Mouse (Mus musculus): ENCODE measurements around the gene Nynrin. TPM values are rescaled to one million over a fixed set of nuclear protein-coding genes. Genes with fewer than 3 reads are reported as not detected.

The Nynrin gene
- polyA plus RNA-seq, 1 experiment from 2014 or later: 34.2 TPM

DNA sequence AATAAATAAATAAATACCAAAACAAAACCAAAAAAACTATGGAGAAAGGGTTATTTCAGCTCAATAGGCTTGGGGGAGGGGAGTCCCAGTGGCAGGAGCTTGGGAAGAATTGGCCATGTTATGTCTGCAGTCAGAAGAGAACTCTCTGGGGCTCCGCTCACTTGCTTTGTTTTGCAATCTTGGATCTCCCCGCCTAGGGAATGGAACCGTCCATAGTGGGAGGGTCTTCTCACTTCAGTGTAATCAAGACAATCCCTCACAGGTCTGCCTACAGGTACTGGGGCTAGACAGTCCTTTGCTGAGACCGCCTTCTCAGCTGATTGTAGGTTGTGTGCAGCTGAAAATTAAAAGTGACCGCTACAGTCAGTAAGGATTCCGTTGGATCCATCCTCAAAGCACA, 15.7 kb downstream of the Nynrin start:
- no peak overlapping the region for H3K4me3 ChIP-seq
- no peak overlapping the region for H3K4me2 ChIP-seq (replicated peaks)
- no peak for ATAC-seq (ENCODE audit: low FRiP score, low read depth)
- no peaks in the 10 kb centered on the region for H3K9me3 ChIP-seq
- 93% methylated on average over 6 of the region's 6 CpGs for WGBS
- peaks cover 17% of the 10 kb centered on the region for H3K4me1 ChIP-seq
- H3K9ac ChIP-seq: no peak overlapping the region
- H3K27ac ChIP-seq: no peak overlapping the region
- H3K27me3 ChIP-seq: no peaks in the 10 kb centered on the region
- H3K36me3 ChIP-seq: peaks cover 88% of the 10 kb centered on the region

DNA sequence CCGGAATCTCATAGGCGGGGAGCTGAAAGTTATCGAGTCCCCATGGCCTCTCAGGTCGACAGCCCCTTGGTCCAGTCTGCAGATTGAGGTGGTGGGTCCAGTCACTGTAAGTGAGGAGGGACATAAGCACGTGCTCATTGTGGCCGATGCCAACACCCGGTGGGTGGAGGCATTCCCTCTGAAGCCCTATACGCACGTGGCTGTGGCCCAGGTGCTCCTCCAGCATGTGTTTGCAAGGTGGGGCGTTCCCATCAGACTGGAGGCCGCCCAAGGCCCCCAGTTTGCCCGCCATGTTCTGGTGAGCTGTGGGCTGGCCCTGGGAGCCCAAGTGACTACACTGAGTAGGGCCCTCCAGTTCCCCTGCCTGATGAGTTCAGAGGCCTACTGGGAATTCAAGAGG, 18.2 kb downstream of the Nynrin start:
- Histone ChIP-seq H3K4me2 (replicated peaks) (no peak overlapping the region), H3K4me1 (peaks cover 19% of the 10 kb centered on the region), H3K9ac (no peak overlapping the region), H3K9me3 (no peaks in the 10 kb centered on the region), H3K27ac (no peak overlapping the region), H3K36me3 (peaks cover 63% of the 10 kb centered on the region), H3K27me3 (no peaks in the 10 kb centered on the region), H3K4me3 (no peak overlapping the region)
- ATAC-seq (ENCODE audit: low FRiP score, low read depth): no peak
- WGBS: 94% methylated on average over 12 of the region's 12 CpGs

DNA sequence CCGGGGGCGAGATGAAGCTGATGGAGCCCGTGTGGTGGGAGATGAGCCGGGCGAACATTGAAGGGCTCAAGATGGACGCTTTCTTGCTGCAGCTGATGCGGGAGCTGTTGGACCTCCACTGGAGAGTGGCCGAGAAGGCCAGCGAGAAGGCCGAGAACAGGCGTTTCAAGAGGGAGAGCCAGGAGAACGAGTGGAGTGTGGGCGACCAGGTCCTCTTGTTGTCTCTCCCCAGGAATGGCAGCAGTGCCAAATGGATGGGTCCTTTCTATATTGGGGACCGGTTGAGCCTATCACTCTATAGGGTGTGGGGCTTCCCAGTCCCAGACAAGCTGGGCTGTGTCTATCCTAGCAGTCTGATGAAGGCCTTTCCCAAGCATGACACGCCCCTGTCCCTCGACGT, 18.7 kb downstream of the Nynrin start:
- peaks cover 60% of the 10 kb centered on the region for H3K36me3 ChIP-seq
- no peaks in the 10 kb centered on the region for H3K9me3 ChIP-seq
- H3K9ac ChIP-seq: no peak overlapping the region
- 88% methylated on average over 17 of the region's 17 CpGs for WGBS
- no peak for ATAC-seq (ENCODE audit: low FRiP score, low read depth)
- no peak overlapping the region for H3K4me3 ChIP-seq
- no peak overlapping the region for H3K4me2 ChIP-seq (replicated peaks)
- H3K27me3 ChIP-seq: no peaks in the 10 kb centered on the region
- H3K4me1 ChIP-seq: peaks cover 24% of the 10 kb centered on the region
- no peak overlapping the region for H3K27ac ChIP-seq

DNA sequence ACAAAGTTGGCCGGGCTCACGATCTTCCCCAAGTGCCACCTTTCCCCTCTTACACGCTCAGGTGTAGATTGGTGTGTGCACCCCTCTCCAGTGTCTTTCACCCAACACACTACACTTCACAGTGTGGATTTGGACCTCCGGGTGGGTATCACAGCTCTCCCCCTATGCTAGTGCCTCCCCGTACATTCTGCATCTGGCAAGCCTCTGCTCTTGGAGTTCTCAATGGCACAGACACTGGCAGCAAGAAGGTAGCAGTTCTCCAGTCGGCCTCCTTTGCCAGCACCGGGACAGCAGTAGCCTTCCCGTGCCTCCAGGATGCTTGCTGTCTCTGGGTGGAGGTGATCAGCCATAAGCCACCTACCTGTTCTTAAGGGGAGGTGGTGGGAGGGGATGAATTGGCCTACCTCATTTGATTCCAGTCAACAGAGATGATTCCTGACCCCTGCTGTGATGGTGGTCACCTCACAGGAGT, 19.5 kb downstream of the Nynrin start:
- no peak for ATAC-seq (ENCODE audit: low FRiP score, low read depth)
- 78% methylated on average over 8 of the region's 8 CpGs for WGBS
- H3K27ac ChIP-seq: peak overlapping the region; percentile 11; the same call in 1 of the 2 replicates
- H3K9ac ChIP-seq: peak overlapping the region; percentile 19; the same call in 1 of the 2 replicates
- no peak overlapping the region for H3K4me3 ChIP-seq
- no peaks in the 10 kb centered on the region for H3K9me3 ChIP-seq
- H3K27me3 ChIP-seq: no peaks in the 10 kb centered on the region
- peak overlapping the region; percentile 48 for H3K4me2 ChIP-seq (replicated peaks)
- peaks cover 53% of the 10 kb centered on the region for H3K36me3 ChIP-seq
- H3K4me1 ChIP-seq: peaks cover 31% of the 10 kb centered on the region

DNA sequence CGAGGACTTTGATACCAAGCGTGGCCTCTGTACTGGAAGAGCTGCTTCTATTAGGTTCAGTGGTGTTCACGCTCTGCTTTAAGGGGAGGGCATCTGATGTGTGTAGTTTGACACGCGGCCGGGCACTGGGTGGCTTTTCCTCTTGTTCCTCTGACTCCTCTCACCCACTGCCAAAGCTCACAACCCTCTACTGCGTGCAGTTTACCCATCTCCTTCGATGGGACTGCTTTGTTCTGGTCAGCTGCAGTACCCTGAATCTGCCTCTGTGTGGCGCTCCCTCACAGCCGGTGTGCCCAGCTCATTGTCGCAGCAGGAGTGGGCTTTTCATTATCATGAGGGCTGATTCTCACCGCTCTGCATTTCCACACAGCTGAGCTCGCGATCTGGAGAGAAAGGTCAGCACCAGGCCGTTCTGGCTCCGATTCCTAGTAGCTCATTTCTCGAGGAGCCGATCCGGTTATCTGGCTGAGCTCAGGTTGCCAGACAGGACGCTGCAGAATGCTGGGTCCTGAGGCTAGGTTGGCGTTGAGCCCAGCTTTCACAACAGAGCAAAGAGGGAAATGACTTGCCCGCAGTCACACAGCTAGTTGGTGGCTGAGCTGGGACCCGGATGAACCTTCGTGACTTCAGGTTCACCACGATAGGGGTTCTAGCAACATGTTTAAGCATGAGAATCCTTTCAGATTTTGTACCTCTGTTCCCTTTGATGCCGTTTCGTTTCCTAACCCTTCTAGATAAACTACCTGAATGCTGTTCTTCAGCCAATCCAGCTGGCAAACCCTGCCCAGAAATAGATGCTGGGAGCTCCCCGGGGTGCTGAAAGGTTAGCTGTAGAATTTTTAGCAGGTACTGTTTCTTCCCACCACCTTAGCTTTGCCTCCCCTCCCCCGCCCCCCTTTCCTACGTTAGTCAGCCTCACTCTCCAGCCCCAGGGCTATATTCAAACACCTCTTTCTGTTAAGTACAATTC, 20.2 kb downstream of the Nynrin start:
- Histone ChIP-seq H3K4me1 (peaks cover 36% of the 10 kb centered on the region), H3K9ac (peak overlapping the region; percentile 19; the same call in 1 of the 2 replicates), H3K9me3 (no peaks in the 10 kb centered on the region), H3K4me3 (peak overlapping the region; percentile 5), H3K27me3 (no peaks in the 10 kb centered on the region), H3K36me3 (peaks cover 45% of the 10 kb centered on the region), H3K4me2 (replicated peaks) (peak overlapping the region; percentile 48), H3K27ac (peak overlapping the region; percentile 11; the same call in 1 of the 2 replicates)
- peak; percentile 39; the same call in 1 of the 2 replicates for ATAC-seq (ENCODE audit: low FRiP score, low read depth)
- WGBS: 12% methylated on average over 30 of the region's 30 CpGs

DNA sequence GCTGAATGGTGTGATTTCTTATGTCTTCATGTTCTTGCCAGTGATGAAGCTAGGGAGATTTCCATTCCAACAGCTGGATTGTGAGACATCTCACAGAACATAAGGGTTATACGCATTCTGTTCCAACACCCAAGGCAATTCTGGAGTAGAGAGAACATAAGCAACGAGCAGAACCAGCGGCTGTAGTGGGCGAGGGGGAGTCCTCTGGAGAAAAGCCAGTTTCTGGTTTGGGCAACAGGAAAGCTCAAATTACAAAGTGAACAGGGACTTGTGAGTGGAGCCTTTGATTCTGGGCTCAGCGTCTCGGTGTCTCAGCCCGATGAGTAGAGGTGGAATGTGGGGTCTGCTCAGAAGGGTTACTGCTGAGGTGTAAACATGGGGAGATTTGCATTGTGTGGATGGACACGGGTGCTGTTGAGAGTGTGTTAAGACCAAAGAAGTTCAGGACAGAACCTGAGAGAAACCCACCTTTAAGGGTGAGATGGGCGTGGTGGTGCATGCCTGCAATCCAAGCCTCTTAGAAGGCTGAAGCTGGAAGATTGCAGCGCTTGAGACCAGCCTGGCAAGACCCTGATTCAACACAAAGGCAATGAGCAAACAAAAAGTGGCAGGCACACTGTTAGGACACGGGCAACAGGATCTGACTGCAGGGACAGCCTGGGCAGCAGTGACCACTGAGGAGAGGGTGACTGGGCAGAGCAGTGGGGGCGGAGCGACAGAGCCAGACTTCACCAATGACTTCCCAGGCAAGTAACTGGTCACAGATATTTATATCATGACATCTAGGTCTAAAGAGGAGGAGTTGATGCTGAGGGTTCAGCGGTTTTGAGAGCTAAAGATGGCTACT, 23.9 kb downstream of the Nynrin start:
- peak overlapping the region; percentile 10; the same call in 1 of the 2 replicates for H3K4me3 ChIP-seq
- no peaks in the 10 kb centered on the region for H3K9me3 ChIP-seq
- no peak for ATAC-seq (ENCODE audit: low FRiP score, low read depth)
- no peaks in the 10 kb centered on the region for H3K27me3 ChIP-seq
- H3K27ac ChIP-seq: peak overlapping the region; percentile 75
- H3K9ac ChIP-seq: peak overlapping the region; percentile 13; the same call in 1 of the 2 replicates
- peaks cover 36% of the 10 kb centered on the region for H3K4me1 ChIP-seq
- H3K4me2 ChIP-seq (replicated peaks): peak overlapping the region; percentile 52
- H3K36me3 ChIP-seq: peaks cover 8% of the 10 kb centered on the region
- 6% methylated on average over 14 of the region's 14 CpGs for WGBS

DNA sequence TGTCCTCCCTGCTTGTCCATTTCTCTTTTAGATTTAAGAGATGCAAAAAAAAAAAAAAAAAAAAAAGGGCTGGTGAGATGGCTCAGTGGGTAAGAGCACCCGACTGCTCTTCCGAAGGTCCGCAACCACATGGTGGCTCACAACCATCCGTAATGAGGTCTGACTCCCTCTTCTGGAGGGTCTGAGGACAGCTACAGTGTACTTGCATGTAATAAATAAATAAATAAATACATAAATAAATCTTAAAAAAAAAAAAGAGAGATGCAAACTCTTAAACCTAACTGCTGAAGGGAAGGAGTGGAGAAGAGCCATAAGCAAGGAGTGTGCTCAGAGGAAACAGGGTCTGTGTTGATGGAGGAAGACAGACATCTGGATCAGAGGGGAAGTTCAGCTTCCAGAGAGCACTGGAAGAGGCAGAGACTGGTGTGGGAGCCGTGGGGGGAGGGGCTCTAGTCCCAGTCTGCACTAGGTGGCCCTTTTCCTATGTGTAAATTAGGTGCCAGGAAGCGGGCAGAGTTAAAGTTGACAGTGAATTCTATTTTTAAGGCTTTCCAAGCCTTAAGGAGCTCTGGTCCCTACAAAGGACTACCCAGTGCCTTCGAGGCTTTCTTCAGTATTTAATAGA, 24.6 kb downstream of the Nynrin start:
- 7% methylated on average over 7 of the region's 7 CpGs for WGBS
- Histone ChIP-seq H3K4me1 (peaks cover 30% of the 10 kb centered on the region), H3K4me2 (replicated peaks) (peak overlapping the region; percentile 52)

DNA sequence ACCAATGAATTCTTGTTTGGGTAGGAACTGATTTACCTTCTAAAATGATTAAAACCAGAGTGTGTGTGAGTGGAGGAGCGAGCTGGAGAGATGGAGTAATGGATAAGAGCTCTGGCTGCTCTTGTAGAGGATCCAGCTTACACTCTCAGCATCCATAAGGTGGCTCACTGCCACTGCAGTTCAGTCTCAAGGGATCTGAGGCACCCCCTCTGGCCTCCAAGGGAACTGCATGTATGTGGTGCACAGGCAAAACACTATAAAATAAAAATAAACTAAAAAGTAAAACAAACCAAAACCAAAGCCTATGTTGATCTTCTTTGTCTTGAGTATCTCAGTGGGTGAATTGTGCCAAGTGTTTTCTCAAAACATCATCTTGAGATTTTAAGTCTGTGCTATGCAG, 25.8 kb downstream of the Nynrin start:
- no peak for ATAC-seq (ENCODE audit: low FRiP score, low read depth)
- Histone ChIP-seq H3K4me1 (peaks cover 28% of the 10 kb centered on the region), H3K4me2 (replicated peaks) (no peak overlapping the region), H3K27ac (no peak overlapping the region), H3K9ac (no peak overlapping the region), H3K4me3 (no peak overlapping the region), H3K36me3 (no peaks in the 10 kb centered on the region), H3K9me3 (no peaks in the 10 kb centered on the region), H3K27me3 (no peaks in the 10 kb centered on the region)
- WGBS: 50% methylated on average over 1 of the region's 1 CpGs

More for the DNA sequence above, 24.6 kb downstream of the Nynrin start:
- Histone ChIP-seq H3K9ac (no peak overlapping the region), H3K4me3 (0 out of 2 replicates have a peak overlapping the region, but pooled peaks have one; percentile 10), H3K27me3 (no peaks in the 10 kb centered on the region), H3K36me3 (peaks cover 1% of the 10 kb centered on the region; the same call in 1 of the 2 replicates), H3K9me3 (no peaks in the 10 kb centered on the region), H3K27ac (peak overlapping the region; percentile 75)
- ATAC-seq (ENCODE audit: low FRiP score, low read depth): no peak

DNA sequence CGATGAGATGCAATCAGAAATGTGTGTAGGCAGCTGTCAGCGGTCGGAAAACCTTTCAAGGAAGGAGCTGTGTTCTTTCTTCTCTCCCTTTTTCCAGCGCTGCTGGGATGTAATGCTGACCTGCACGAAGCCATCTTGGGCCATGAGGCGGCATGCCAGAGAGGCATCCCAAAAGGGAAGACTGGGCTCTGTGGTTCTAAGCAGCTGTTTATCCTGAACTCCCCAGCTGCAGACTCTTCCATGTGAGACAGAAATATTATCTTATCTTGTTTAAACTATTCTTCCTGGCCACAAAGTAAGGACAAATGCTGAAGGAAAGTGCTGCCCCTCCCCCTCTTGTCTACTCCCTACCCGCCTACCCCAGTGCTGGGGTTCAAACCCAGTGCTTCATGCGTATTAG, 27.2 kb downstream of the Nynrin start:
- no peak for ATAC-seq (ENCODE audit: low FRiP score, low read depth)
- WGBS: 86% methylated on average over 8 of the region's 8 CpGs

DNA sequence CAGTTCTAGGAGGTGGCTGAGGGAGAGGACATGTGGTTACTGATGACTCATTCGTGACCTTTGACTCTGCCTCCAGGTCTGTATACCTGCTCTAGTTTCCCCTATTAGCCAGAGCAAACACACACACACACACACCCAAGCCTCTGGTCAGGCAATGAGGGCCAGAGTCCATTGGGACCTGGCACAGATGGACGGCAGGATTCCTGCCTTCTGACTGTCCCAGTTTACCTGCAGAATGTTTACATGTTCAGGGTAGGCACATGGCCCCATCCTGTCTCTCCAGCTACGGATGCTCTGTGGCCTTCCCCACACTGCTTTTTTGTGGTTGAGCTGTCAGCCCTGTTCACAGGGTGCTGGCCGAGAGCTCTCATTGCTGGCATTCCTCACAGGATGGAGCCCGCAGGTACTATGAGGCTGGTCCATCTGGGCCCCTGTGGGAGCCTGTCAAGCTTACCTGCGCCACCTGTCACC, 28.4 kb downstream of the Nynrin start:
- Histone ChIP-seq H3K9me3 (no peaks in the 10 kb centered on the region), H3K9ac (no peak overlapping the region), H3K4me1 (peaks cover 42% of the 10 kb centered on the region), H3K4me3 (no peak overlapping the region), H3K4me2 (replicated peaks) (no peak overlapping the region), H3K27ac (no peak overlapping the region), H3K27me3 (no peaks in the 10 kb centered on the region), H3K36me3 (peaks cover 11% of the 10 kb centered on the region)
- 55% methylated on average over 6 of the region's 6 CpGs for WGBS
- ATAC-seq (ENCODE audit: low FRiP score, low read depth): no peak

More for the DNA sequence above, 27.2 kb downstream of the Nynrin start:
- Histone ChIP-seq H3K4me2 (replicated peaks) (no peak overlapping the region), H3K4me1 (peaks cover 34% of the 10 kb centered on the region), H3K36me3 (no peaks in the 10 kb centered on the region), H3K4me3 (no peak overlapping the region), H3K9me3 (no peaks in the 10 kb centered on the region), H3K9ac (no peak overlapping the region), H3K27me3 (no peaks in the 10 kb centered on the region), H3K27ac (no peak overlapping the region)

DNA sequence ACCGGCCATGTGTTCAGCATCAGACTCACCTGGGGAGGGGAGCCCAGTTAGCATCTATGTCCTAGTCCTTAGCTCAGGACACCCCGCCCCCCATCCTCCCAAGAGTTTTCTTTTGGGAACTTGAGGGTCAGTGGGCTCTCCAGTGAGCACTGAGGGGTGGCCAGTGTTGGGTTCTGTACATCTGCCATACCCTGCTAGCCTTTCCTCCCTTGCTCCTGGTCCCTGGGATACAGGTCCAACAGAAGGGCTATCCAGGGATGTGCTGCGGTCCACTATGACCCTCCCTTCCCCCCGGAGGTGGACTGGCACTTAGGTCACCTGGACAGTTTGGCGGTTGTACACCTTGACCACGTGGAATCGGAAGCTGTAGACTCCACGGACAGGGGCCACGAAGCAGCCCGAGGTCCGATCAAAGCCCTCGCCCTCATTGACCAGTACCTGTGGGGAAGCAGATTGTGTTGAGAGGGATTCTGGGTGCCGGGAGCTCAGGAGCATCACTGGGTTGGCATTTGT, 29.4 kb downstream of the Nynrin start:
- no peak overlapping the region for H3K9ac ChIP-seq
- 93% methylated on average over 13 of the region's 13 CpGs for WGBS
- H3K4me2 ChIP-seq (replicated peaks): no peak overlapping the region
- ATAC-seq (ENCODE audit: low FRiP score, low read depth): no peak
- H3K9me3 ChIP-seq: no peaks in the 10 kb centered on the region
- no peaks in the 10 kb centered on the region for H3K27me3 ChIP-seq
- H3K4me3 ChIP-seq: no peak overlapping the region
- H3K36me3 ChIP-seq: peaks cover 21% of the 10 kb centered on the region
- H3K27ac ChIP-seq: no peak overlapping the region
- H3K4me1 ChIP-seq: peaks cover 39% of the 10 kb centered on the region
